Mouse (Mus musculus): ENCODE measurements around the gene Trpm3. TPM values are rescaled to one million over a fixed set of nuclear protein-coding genes. Genes with fewer than 3 reads are reported as not detected.

The Trpm3 gene
- polyA plus RNA-seq, 1 experiment from 2014 or later: 4.9 TPM

- no peaks in the 10 kb centered on the region for H3K36me3 ChIP-seq (replicated peaks; ENCODE audit: control insufficient read depth, insufficient read depth, low read depth, low read length)
- no peak overlapping the region for H3K4me2 ChIP-seq (ENCODE audit: low read depth, low read length)
- no peak overlapping the region for H3K27ac ChIP-seq (replicated peaks; ENCODE audit: low read depth, low read length)
- WGBS: 56% methylated on average over 3 of the region's 3 CpGs
- ATAC-seq (replicated peaks; ENCODE audit: insufficient number of reproducible peaks, low FRiP score, low TSS enrichment, low read depth): no peak
- no peaks in the 10 kb centered on the region for H3K27me3 ChIP-seq (ENCODE audit: control insufficient read depth, insufficient read depth, low read length)
- DNase-seq (ENCODE audit: low spot score): no peak
- H3K9ac ChIP-seq (replicated peaks; ENCODE audit: low read length): no peak overlapping the region
- H3K9me3 ChIP-seq (replicated peaks; ENCODE audit: control insufficient read depth, low read length): no peaks in the 10 kb centered on the region
- no peak overlapping the region for H3K4me3 ChIP-seq (ENCODE audit: low read depth, low read length)
- no peaks in the 10 kb centered on the region for H3K4me1 ChIP-seq (ENCODE audit: control insufficient read depth, insufficient read depth, low read length)
These were observed 457.9 kb downstream of the Trpm3 start for GRCm38 (mm10) chr19:22596715-22597114.

GRCm38 (mm10) chr19:22604322-22604721, 465.5 kb downstream of the Trpm3 start:
- no peak overlapping the region for H3K9ac ChIP-seq (replicated peaks; ENCODE audit: low read length)
- ATAC-seq (replicated peaks; ENCODE audit: insufficient number of reproducible peaks, low FRiP score, low TSS enrichment, low read depth) (no peak), DNase-seq (ENCODE audit: low spot score) (no peak)
- H3K27me3 ChIP-seq (ENCODE audit: control insufficient read depth, insufficient read depth, low read length): no peaks in the 10 kb centered on the region
- no peaks in the 10 kb centered on the region for H3K9me3 ChIP-seq (replicated peaks; ENCODE audit: control insufficient read depth, low read length)
- H3K4me2 ChIP-seq (ENCODE audit: low read depth, low read length): no peak overlapping the region
- 34% methylated on average over 4 of the region's 4 CpGs for WGBS
- H3K4me1 ChIP-seq (ENCODE audit: control insufficient read depth, insufficient read depth, low read length): no peaks in the 10 kb centered on the region
- H3K27ac ChIP-seq (replicated peaks; ENCODE audit: low read depth, low read length): no peak overlapping the region
- no peak overlapping the region for H3K4me3 ChIP-seq (ENCODE audit: low read depth, low read length)
- no peaks in the 10 kb centered on the region for H3K36me3 ChIP-seq (replicated peaks; ENCODE audit: control insufficient read depth, insufficient read depth, low read depth, low read length)

- no peak for DNase-seq (ENCODE audit: low spot score)
- no peaks in the 10 kb centered on the region for H3K4me1 ChIP-seq (ENCODE audit: control insufficient read depth, insufficient read depth, low read length)
- no peak overlapping the region for H3K9ac ChIP-seq (replicated peaks; ENCODE audit: low read length)
- ATAC-seq (replicated peaks; ENCODE audit: insufficient number of reproducible peaks, low FRiP score, low TSS enrichment, low read depth): no peak
- no peaks in the 10 kb centered on the region for H3K36me3 ChIP-seq (replicated peaks; ENCODE audit: control insufficient read depth, insufficient read depth, low read depth, low read length)
- no peaks in the 10 kb centered on the region for H3K9me3 ChIP-seq (replicated peaks; ENCODE audit: control insufficient read depth, low read length)
- no peak overlapping the region for H3K4me3 ChIP-seq (ENCODE audit: low read depth, low read length)
- no peaks in the 10 kb centered on the region for H3K27me3 ChIP-seq (ENCODE audit: control insufficient read depth, insufficient read depth, low read length)
- no peak overlapping the region for H3K4me2 ChIP-seq (ENCODE audit: low read depth, low read length)
- WGBS: 69% methylated on average over 5 of the region's 5 CpGs
- no peak overlapping the region for H3K27ac ChIP-seq (replicated peaks; ENCODE audit: low read depth, low read length)
These were observed 469.3 kb downstream of the Trpm3 start for GRCm38 (mm10) chr19:22607985-22608684.

GRCm38 (mm10) chr19:22611621-22612020, 472.8 kb downstream of the Trpm3 start:
- H3K4me3 ChIP-seq (ENCODE audit: low read depth, low read length): no peak overlapping the region
- no peak for DNase-seq (ENCODE audit: low spot score)
- no peaks in the 10 kb centered on the region for H3K36me3 ChIP-seq (replicated peaks; ENCODE audit: control insufficient read depth, insufficient read depth, low read depth, low read length)
- H3K4me2 ChIP-seq (ENCODE audit: low read depth, low read length): no peak overlapping the region
- no peaks in the 10 kb centered on the region for H3K27me3 ChIP-seq (ENCODE audit: control insufficient read depth, insufficient read depth, low read length)
- no peak overlapping the region for H3K27ac ChIP-seq (replicated peaks; ENCODE audit: low read depth, low read length)
- no peaks in the 10 kb centered on the region for H3K4me1 ChIP-seq (ENCODE audit: control insufficient read depth, insufficient read depth, low read length)
- no peaks in the 10 kb centered on the region for H3K9me3 ChIP-seq (replicated peaks; ENCODE audit: control insufficient read depth, low read length)
- no peak for ATAC-seq (replicated peaks; ENCODE audit: insufficient number of reproducible peaks, low FRiP score, low TSS enrichment, low read depth)
- no peak overlapping the region for H3K9ac ChIP-seq (replicated peaks; ENCODE audit: low read length)
- 78% methylated on average over 2 of the region's 2 CpGs for WGBS

- WGBS: 89% methylated on average over 6 of the region's 6 CpGs
- no peaks in the 10 kb centered on the region for H3K27me3 ChIP-seq (ENCODE audit: control insufficient read depth, insufficient read depth, low read length)
- H3K27ac ChIP-seq (replicated peaks; ENCODE audit: low read depth, low read length): no peak overlapping the region
- H3K9me3 ChIP-seq (replicated peaks; ENCODE audit: control insufficient read depth, low read length): no peaks in the 10 kb centered on the region
- ATAC-seq (replicated peaks; ENCODE audit: insufficient number of reproducible peaks, low FRiP score, low TSS enrichment, low read depth) (no peak), DNase-seq (ENCODE audit: low spot score) (no peak)
- no peak overlapping the region for H3K4me3 ChIP-seq (ENCODE audit: low read depth, low read length)
- H3K36me3 ChIP-seq (replicated peaks; ENCODE audit: control insufficient read depth, insufficient read depth, low read depth, low read length): no peaks in the 10 kb centered on the region
- H3K9ac ChIP-seq (replicated peaks; ENCODE audit: low read length): no peak overlapping the region
- H3K4me2 ChIP-seq (ENCODE audit: low read depth, low read length): no peak overlapping the region
- H3K4me1 ChIP-seq (ENCODE audit: control insufficient read depth, insufficient read depth, low read length): no peaks in the 10 kb centered on the region
These were observed 476.5 kb downstream of the Trpm3 start for GRCm38 (mm10) chr19:22615367-22615766.

GRCm38 (mm10) chr19:22624801-22625513, 486.1 kb downstream of the Trpm3 start:
- 67% methylated on average over 3 of the region's 3 CpGs for WGBS
- H3K4me1 ChIP-seq (ENCODE audit: control insufficient read depth, insufficient read depth, low read length): no peaks in the 10 kb centered on the region
- H3K4me2 ChIP-seq (ENCODE audit: low read depth, low read length): no peak overlapping the region
- no peak for DNase-seq (ENCODE audit: low spot score)
- H3K4me3 ChIP-seq (ENCODE audit: low read depth, low read length): no peak overlapping the region
- H3K27ac ChIP-seq (replicated peaks; ENCODE audit: low read depth, low read length): no peak overlapping the region
- no peak overlapping the region for H3K9ac ChIP-seq (replicated peaks; ENCODE audit: low read length)
- ATAC-seq (replicated peaks; ENCODE audit: insufficient number of reproducible peaks, low FRiP score, low TSS enrichment, low read depth): no peak
- no peaks in the 10 kb centered on the region for H3K36me3 ChIP-seq (replicated peaks; ENCODE audit: control insufficient read depth, insufficient read depth, low read depth, low read length)
- no peaks in the 10 kb centered on the region for H3K9me3 ChIP-seq (replicated peaks; ENCODE audit: control insufficient read depth, low read length)
- H3K27me3 ChIP-seq (ENCODE audit: control insufficient read depth, insufficient read depth, low read length): no peaks in the 10 kb centered on the region

- Histone ChIP-seq H3K4me1 (ENCODE audit: control insufficient read depth, insufficient read depth, low read length) (no peaks in the 10 kb centered on the region), H3K4me3 (ENCODE audit: low read depth, low read length) (no peak overlapping the region), H3K27ac (replicated peaks; ENCODE audit: low read depth, low read length) (no peak overlapping the region), H3K9me3 (replicated peaks; ENCODE audit: control insufficient read depth, low read length) (no peaks in the 10 kb centered on the region), H3K9ac (replicated peaks; ENCODE audit: low read length) (no peak overlapping the region), H3K4me2 (ENCODE audit: low read depth, low read length) (no peak overlapping the region), H3K27me3 (ENCODE audit: control insufficient read depth, insufficient read depth, low read length) (no peaks in the 10 kb centered on the region), H3K36me3 (replicated peaks; ENCODE audit: control insufficient read depth, insufficient read depth, low read depth, low read length) (no peaks in the 10 kb centered on the region)
- ATAC-seq (replicated peaks; ENCODE audit: insufficient number of reproducible peaks, low FRiP score, low TSS enrichment, low read depth): no peak
- WGBS: 87% methylated on average over 3 of the region's 3 CpGs
- no peak for DNase-seq (ENCODE audit: low spot score)
These were observed 490.0 kb downstream of the Trpm3 start for GRCm38 (mm10) chr19:22628878-22629277.

- Histone ChIP-seq H3K4me2 (ENCODE audit: low read depth, low read length) (no peak overlapping the region), H3K4me3 (ENCODE audit: low read depth, low read length) (no peak overlapping the region), H3K9me3 (replicated peaks; ENCODE audit: control insufficient read depth, low read length) (no peaks in the 10 kb centered on the region), H3K36me3 (replicated peaks; ENCODE audit: control insufficient read depth, insufficient read depth, low read depth, low read length) (no peaks in the 10 kb centered on the region), H3K27me3 (ENCODE audit: control insufficient read depth, insufficient read depth, low read length) (no peaks in the 10 kb centered on the region), H3K4me1 (ENCODE audit: control insufficient read depth, insufficient read depth, low read length) (no peaks in the 10 kb centered on the region), H3K9ac (replicated peaks; ENCODE audit: low read length) (no peak overlapping the region), H3K27ac (replicated peaks; ENCODE audit: low read depth, low read length) (no peak overlapping the region)
- ATAC-seq (replicated peaks; ENCODE audit: insufficient number of reproducible peaks, low FRiP score, low TSS enrichment, low read depth): no peak
- peak; percentile 64 for DNase-seq (ENCODE audit: low spot score)
- 72% methylated on average over 6 of the region's 6 CpGs for WGBS
These were observed 492.5 kb downstream of the Trpm3 start for GRCm38 (mm10) chr19:22631316-22631715.

Measured in embryonic facial prominence, embryonic 11.5 days (tissue).